Mouse (Mus musculus): ENCODE results near the gene Uck1. TPM values are rescaled to one million over a fixed set of nuclear protein-coding genes. Genes with fewer than 3 reads are reported as not detected.
A peak's percentile ranks its signal among the peaks of the same experiment; 100 is the strongest.

Gene Uck1
- polyA plus RNA-seq, 1 experiment: 29.8 TPM

- no peaks in the 10 kb centered on the region for H3K27me3 ChIP-seq (replicated peaks)
- peaks cover 28% of the 10 kb centered on the region for H3K4me1 ChIP-seq
- H3K9me3 ChIP-seq: no peaks in the 10 kb centered on the region
- peaks cover 90% of the 10 kb centered on the region for H3K36me3 ChIP-seq (replicated peaks; ENCODE audit: low read length)
- no peak overlapping the region for H3K4me3 ChIP-seq (replicated peaks)
- TF ChIP-seq GATA1 (IDR thresholded peaks at IDR 0.05; ENCODE audit: borderline replicate concordance, low read length): no peak
- no peak for TF ChIP-seq FLI1 (IDR thresholded peaks at IDR 0.05; ENCODE audit: low read length)
Observed at GRCm38 (mm10) chr2:32242986-32243385, 17.0 kb downstream of the Uck1 start.

GRCm38 (mm10) chr2:32240591-32240990 is 19.4 kb downstream of the Uck1 start:
- Histone ChIP-seq H3K4me1 (peaks cover 27% of the 10 kb centered on the region), H3K36me3 (replicated peaks; ENCODE audit: low read length) (peaks cover 70% of the 10 kb centered on the region), H3K9me3 (no peaks in the 10 kb centered on the region), H3K27me3 (replicated peaks) (no peaks in the 10 kb centered on the region), H3K4me3 (replicated peaks) (no peak overlapping the region)
- no peak for TF ChIP-seq FLI1 (IDR thresholded peaks at IDR 0.05; ENCODE audit: low read length)
- TF ChIP-seq GATA1 (IDR thresholded peaks at IDR 0.05; ENCODE audit: borderline replicate concordance, low read length): no peak

DNA sequence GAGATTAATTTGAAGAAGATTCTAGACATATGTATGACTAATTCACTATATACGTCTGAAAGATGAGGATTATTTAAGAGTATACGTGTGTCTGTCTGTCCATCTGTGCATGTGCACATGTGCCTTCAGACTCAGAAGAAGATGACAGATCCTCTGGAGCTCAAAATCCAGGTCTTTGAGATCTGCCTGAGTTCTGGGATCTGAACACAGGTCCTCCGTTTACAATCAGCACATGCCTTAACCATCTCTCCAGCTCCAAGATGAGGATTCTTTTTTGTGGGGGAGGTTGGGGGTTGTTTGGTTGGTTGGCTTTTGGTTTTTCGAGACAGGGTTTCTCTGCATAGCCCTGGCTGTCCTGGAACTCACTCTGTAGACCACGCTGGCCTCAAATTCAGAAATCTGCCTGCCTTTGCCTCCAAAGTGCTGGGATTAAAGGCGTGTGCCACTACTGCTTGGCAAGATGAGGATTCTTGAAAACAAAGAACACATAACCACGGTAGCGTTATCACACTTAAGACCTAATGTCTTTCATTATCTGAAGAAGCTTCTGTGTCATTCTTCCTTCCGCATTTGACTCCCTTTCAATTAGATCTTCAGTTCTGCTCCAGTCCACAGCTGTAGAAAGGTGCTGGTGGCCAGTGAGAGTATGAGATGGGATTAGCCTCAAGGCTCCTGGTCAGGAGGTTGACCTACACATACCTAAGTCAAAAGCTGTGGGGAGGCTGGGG is 21.1 kb downstream of the Uck1 start:
- Histone ChIP-seq H3K36me3 (replicated peaks; ENCODE audit: low read length) (peaks cover 61% of the 10 kb centered on the region), H3K27me3 (replicated peaks) (no peaks in the 10 kb centered on the region), H3K4me3 (replicated peaks) (no peak overlapping the region), H3K9me3 (no peaks in the 10 kb centered on the region), H3K4me1 (peaks cover 44% of the 10 kb centered on the region)
- no peak for TF ChIP-seq GATA1 (IDR thresholded peaks at IDR 0.05; ENCODE audit: borderline replicate concordance, low read length)
- TF ChIP-seq FLI1 (IDR thresholded peaks at IDR 0.05; ENCODE audit: low read length): no peak

DNA sequence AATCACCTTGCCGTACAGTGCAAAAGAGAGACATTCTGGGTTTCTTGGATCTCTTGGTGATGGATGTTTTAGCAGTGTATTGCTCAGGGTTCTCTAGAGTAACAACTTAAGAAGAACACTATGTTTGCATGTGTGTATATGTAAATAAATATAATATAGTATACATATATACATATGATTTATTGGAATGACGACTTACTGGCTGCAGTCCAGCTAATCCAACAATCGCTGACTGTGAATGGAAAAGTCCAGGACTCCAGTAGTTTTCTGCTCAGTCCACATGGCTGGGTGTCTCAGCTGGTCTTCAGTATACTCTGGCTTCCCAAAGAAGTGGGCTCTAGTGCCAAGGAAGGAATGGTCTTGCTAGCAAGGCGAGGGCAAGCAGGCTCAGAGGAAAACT is 22.4 kb downstream of the Uck1 start:
- Histone ChIP-seq H3K27me3 (replicated peaks) (no peaks in the 10 kb centered on the region), H3K9me3 (no peaks in the 10 kb centered on the region), H3K36me3 (replicated peaks; ENCODE audit: low read length) (peaks cover 61% of the 10 kb centered on the region), H3K4me1 (peaks cover 53% of the 10 kb centered on the region), H3K4me3 (replicated peaks) (peak overlapping the region; percentile 95)
- TF ChIP-seq FLI1 (IDR thresholded peaks at IDR 0.05; ENCODE audit: low read length): no peak
- no peak for TF ChIP-seq GATA1 (IDR thresholded peaks at IDR 0.05; ENCODE audit: borderline replicate concordance, low read length)

GRCm38 (mm10) chr2:32236760-32237487 is 23.0 kb downstream of the Uck1 start:
- Histone ChIP-seq H3K4me1 (peaks cover 53% of the 10 kb centered on the region), H3K9me3 (no peaks in the 10 kb centered on the region), H3K36me3 (replicated peaks; ENCODE audit: low read length) (peaks cover 61% of the 10 kb centered on the region), H3K4me3 (replicated peaks) (peak overlapping the region; percentile 95), H3K27me3 (replicated peaks) (no peaks in the 10 kb centered on the region)
- no peak for TF ChIP-seq FLI1 (IDR thresholded peaks at IDR 0.05; ENCODE audit: low read length)
- no peak for TF ChIP-seq GATA1 (IDR thresholded peaks at IDR 0.05; ENCODE audit: borderline replicate concordance, low read length)

GRCm38 (mm10) chr2:32235886-32236759 is 23.8 kb downstream of the Uck1 start, which contains the start of gene Pomt1:
Gene Pomt1, plus strand, starts transcription at chr2:32236590.
- TF ChIP-seq GATA1 (IDR thresholded peaks at IDR 0.05; ENCODE audit: borderline replicate concordance, low read length) (no peak), FLI1 (IDR thresholded peaks at IDR 0.05; ENCODE audit: low read length) (no peak)
- Histone ChIP-seq H3K27me3 (replicated peaks) (no peaks in the 10 kb centered on the region), H3K4me3 (replicated peaks) (peak within 1 kb of the TSS; percentile 95), H3K36me3 (replicated peaks; ENCODE audit: low read length) (peaks cover 61% of the 10 kb centered on the region), H3K4me1 (peaks cover 53% of the 10 kb centered on the region), H3K9me3 (no peaks in the 10 kb centered on the region)

- peaks cover 61% of the 10 kb centered on the region for H3K36me3 ChIP-seq (replicated peaks; ENCODE audit: low read length)
- H3K27me3 ChIP-seq (replicated peaks): no peaks in the 10 kb centered on the region
- H3K4me1 ChIP-seq: peaks cover 56% of the 10 kb centered on the region
- H3K9me3 ChIP-seq: no peaks in the 10 kb centered on the region
- no peak for TF ChIP-seq FLI1 (IDR thresholded peaks at IDR 0.05; ENCODE audit: low read length)
- peak overlapping the region; percentile 95 for H3K4me3 ChIP-seq (replicated peaks)
Observed at GRCm38 (mm10) chr2:32235433-32235832, 24.5 kb downstream of the Uck1 start.

GRCm38 (mm10) chr2:32222057-32222456 is 37.9 kb downstream of the Uck1 start:
- no peaks in the 10 kb centered on the region for H3K9me3 ChIP-seq
- TF ChIP-seq FLI1 (IDR thresholded peaks at IDR 0.05; ENCODE audit: low read length) (no peak), GATA1 (IDR thresholded peaks at IDR 0.05; ENCODE audit: borderline replicate concordance, low read length) (no peak)

DNA sequence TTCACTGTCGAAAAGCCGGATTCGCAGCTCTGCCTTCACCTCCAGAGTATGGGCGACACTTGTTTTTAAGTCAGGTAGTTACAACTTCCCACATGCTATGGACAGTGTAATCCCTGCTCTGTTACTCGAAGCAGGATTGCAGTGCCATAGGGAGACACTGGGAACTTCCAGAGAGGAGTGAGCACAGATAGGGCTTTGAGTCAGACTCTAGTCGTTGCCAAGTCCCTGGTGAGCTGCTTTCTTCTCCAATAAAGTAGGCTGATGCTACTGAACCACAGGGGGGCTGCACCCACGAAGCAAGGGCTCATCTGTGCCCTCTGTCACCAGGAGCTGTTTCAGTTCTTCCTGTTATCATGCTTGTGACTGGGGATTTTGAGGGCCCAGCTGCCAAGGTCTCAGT is 38.4 kb downstream of the Uck1 start:
- Histone ChIP-seq H3K27me3 (replicated peaks) (no peaks in the 10 kb centered on the region), H3K4me3 (replicated peaks) (no peak overlapping the region), H3K4me1 (no peaks in the 10 kb centered on the region; the same call in 1 of the 2 replicates), H3K9me3 (no peaks in the 10 kb centered on the region), H3K36me3 (replicated peaks; ENCODE audit: low read length) (peaks cover 100% of the 10 kb centered on the region)
- TF ChIP-seq FLI1 (IDR thresholded peaks at IDR 0.05; ENCODE audit: low read length): no peak
- no peak for TF ChIP-seq GATA1 (IDR thresholded peaks at IDR 0.05; ENCODE audit: borderline replicate concordance, low read length)

More at GRCm38 (mm10) chr2:32222057-32222456, 37.9 kb downstream of the Uck1 start:
- Histone ChIP-seq H3K27me3 (replicated peaks) (no peaks in the 10 kb centered on the region), H3K36me3 (replicated peaks; ENCODE audit: low read length) (peaks cover 100% of the 10 kb centered on the region), H3K4me3 (replicated peaks) (no peak overlapping the region), H3K4me1 (no peaks in the 10 kb centered on the region; the same call in 1 of the 2 replicates)

Measured in megakaryocyte, embryonic 14.5 days (primary cell).